Mouse (Mus musculus) CH12.LX (cell line): Measurements from ENCODE around the gene Ccdc3. TPM values are rescaled to one million over a fixed set of nuclear protein-coding genes. Genes with fewer than 3 reads are reported as not detected.

Source experiments
- DNase-seq: peaks from one replicate; pipeline ENCODE4 v3.0.0-alpha.2; 2013; ENCODE audit errors: extremely low read depth
- H3K27ac ChIP-seq: 2 replicates; pipeline ENCODE4 v1.5.1; 2012; ENCODE audit warnings: low read depth, mild to moderate bottlenecking, control low read depth, moderate library complexity; ENCODE audit not compliant: insufficient read depth
- H3K27me3 ChIP-seq: replicated peaks from 2 replicates; pipeline ENCODE3; 2012; ENCODE audit warnings: inconsistent platforms
- H3K36me3 ChIP-seq, 2 experiments: replicated peaks in 1 of 2; 2 replicates each; pipeline versions ENCODE3 to v1.6.1; 2012; ENCODE audit warnings: inconsistent platforms in 1 of 2, low read length in 1 of 2, mild to moderate bottlenecking in 1 of 2, mixed read lengths in 1 of 2, moderate library complexity in 1 of 2; ENCODE audit not compliant: control insufficient read depth in 1 of 2, insufficient read depth in 1 of 2
- H3K4me1 ChIP-seq, 2 experiments: 2 replicates each; pipeline ENCODE4 v1.6.1; 2012; ENCODE audit warnings: inconsistent platforms in 1 of 2, moderate library complexity in 1 of 2; ENCODE audit not compliant: insufficient read depth in 2 of 2, control insufficient read depth in 1 of 2
- H3K4me2 ChIP-seq: 2 replicates; pipeline ENCODE4 v1.6.1; 2012; ENCODE audit warnings: low read depth, mild to moderate bottlenecking, control low read depth; ENCODE audit not compliant: poor library complexity, insufficient read depth, severe bottlenecking
- H3K4me3 ChIP-seq, 3 experiments: fragments of 150-350 bp in 1 of 3; sonication (generic) in 1 of 3; replicated peaks in 1 of 3; 2 replicates each; pipeline versions ENCODE3 to v1.5.1; 2011 to 2012; ENCODE audit warnings: low read depth in 2 of 3, low read length in 2 of 3, mild to moderate bottlenecking in 2 of 3, moderate library complexity in 2 of 3, control low read depth in 1 of 3, improper control_type of control experiment in 1 of 3, inconsistent platforms in 1 of 3, mixed read lengths in 1 of 3; ENCODE audit not compliant: poor library complexity in 1 of 3
- H3K79me2 ChIP-seq: replicated peaks from 2 replicates; pipeline ENCODE4 v1.6.1; 2012; ENCODE audit warnings: mild to moderate bottlenecking, moderate library complexity; ENCODE audit not compliant: control insufficient read depth, poor library complexity, insufficient read depth, severe bottlenecking; ENCODE audit errors: extremely low read depth
- H3K9ac ChIP-seq: 2 replicates; pipeline ENCODE4 v1.6.1; 2012; ENCODE audit warnings: low read depth, mild to moderate bottlenecking, control low read depth, moderate library complexity; ENCODE audit not compliant: insufficient read depth
- H3K9me3 ChIP-seq: replicated peaks from 2 replicates; pipeline ENCODE3; 2012; ENCODE audit warnings: low read length, inconsistent platforms, mixed read lengths
- CHD1 ChIP-seq: IDR thresholded peaks from 2 replicates; pipeline ENCODE4 v1.6.1; 2012; ENCODE audit warnings: low read depth, low read length, improper control_type of control experiment, inconsistent platforms
- CTCF ChIP-seq, 2 experiments: IDR thresholded peaks in 1 of 2; conservative IDR thresholded peaks in 1 of 2; 2 replicates each; pipeline ENCODE4 v1.5.1; 2011 to 2012; ENCODE audit warnings: low read depth in 2 of 2, low read length in 2 of 2, improper control_type of control experiment in 1 of 2, inconsistent platforms in 1 of 2, mild to moderate bottlenecking in 1 of 2, moderate library complexity in 1 of 2
- E2F4 ChIP-seq: IDR thresholded peaks from 2 replicates; pipeline ENCODE4 v1.6.1; 2011; ENCODE audit warnings: low read depth, low read length, improper control_type of control experiment; ENCODE audit not compliant: insufficient replicate concordance
- ELF1 ChIP-seq: IDR thresholded peaks from 2 replicates; pipeline ENCODE4 v1.6.1; 2014; ENCODE audit warnings: low read depth, mild to moderate bottlenecking, inconsistent platforms, low read length, improper control_type of control experiment
- EP300 ChIP-seq: IDR thresholded peaks from 2 replicates; pipeline ENCODE4 v1.6.1; 2011; ENCODE audit warnings: low read length, improper control_type of control experiment
- ETS1 ChIP-seq: conservative IDR thresholded peaks from 2 replicates; pipeline ENCODE4 v1.6.1; 2012; ENCODE audit warnings: low read depth, mild to moderate bottlenecking, inconsistent platforms, low read length, improper control_type of control experiment, moderate library complexity
- HCFC1 ChIP-seq: IDR thresholded peaks from 2 replicates; pipeline ENCODE4 v1.6.1; 2012; ENCODE audit warnings: low read depth, mild to moderate bottlenecking, inconsistent platforms, low read length, improper control_type of control experiment
- MAFK ChIP-seq: IDR thresholded peaks from 2 replicates; pipeline ENCODE4 v1.6.1; 2011; ENCODE audit warnings: low read length, improper control_type of control experiment; ENCODE audit not compliant: insufficient replicate concordance
- MAX ChIP-seq: IDR thresholded peaks from 2 replicates; pipeline ENCODE4 v1.6.1; 2011; ENCODE audit warnings: low read length, improper control_type of control experiment
- MXI1 ChIP-seq: IDR thresholded peaks from 2 replicates; pipeline ENCODE4 v1.6.1; 2011; ENCODE audit warnings: mild to moderate bottlenecking, low read depth, low read length, improper control_type of control experiment
- MYC ChIP-seq: IDR thresholded peaks from 2 replicates; pipeline ENCODE4 v1.6.1; 2011; ENCODE audit warnings: low read depth, mild to moderate bottlenecking, improper control_type of control experiment, low read length
- NELFE ChIP-seq: IDR thresholded peaks from 2 replicates; pipeline ENCODE4 v1.6.1; 2011; ENCODE audit warnings: low read depth, low read length, improper control_type of control experiment
- NRF1 ChIP-seq: IDR thresholded peaks from 2 replicates; pipeline ENCODE4 v1.6.1; 2014; ENCODE audit warnings: low read depth, mild to moderate bottlenecking, inconsistent platforms, low read length, improper control_type of control experiment, moderate library complexity
- POLR2A ChIP-seq: IDR thresholded peaks from 2 replicates; pipeline ENCODE4 v1.6.1; 2011; ENCODE audit warnings: low read depth, mild to moderate bottlenecking, improper control_type of control experiment, low read length
- POLR2AphosphoS2 ChIP-seq: IDR thresholded peaks from 2 replicates; pipeline ENCODE4 v1.6.1; 2011; ENCODE audit warnings: low read depth, low read length, improper control_type of control experiment
- SIN3A ChIP-seq: IDR thresholded peaks from 2 replicates; pipeline ENCODE4 v1.6.1; 2012; ENCODE audit warnings: low read length, improper control_type of control experiment, inconsistent platforms
- TCF12 ChIP-seq: IDR thresholded peaks from 2 replicates; pipeline ENCODE4 v1.6.1; 2014; ENCODE audit warnings: low read depth, mild to moderate bottlenecking, inconsistent platforms, low read length, improper control_type of control experiment
- USF1 ChIP-seq: IDR thresholded peaks from 2 replicates; pipeline ENCODE4 v1.6.1; 2014; ENCODE audit warnings: low read depth, mild to moderate bottlenecking, inconsistent platforms, low read length, improper control_type of control experiment
- ZMIZ1 ChIP-seq: IDR thresholded peaks from 2 replicates; pipeline ENCODE4 v1.6.1; 2012; ENCODE audit warnings: low read depth, mild to moderate bottlenecking, inconsistent platforms, low read length, improper control_type of control experiment
- ZNF384 ChIP-seq: IDR thresholded peaks from 2 replicates; pipeline ENCODE4 v1.6.1; 2012; ENCODE audit warnings: low read depth, low read length, improper control_type of control experiment, inconsistent platforms
- dilution Hi-C: fragments of 300-500 bp; cut with MboI; formaldehyde crosslinking; loops from 2 replicates; pipeline ENCODE4 v1.14.3; 2020; ENCODE audit warnings: low sequenced_read_pairs; ENCODE audit not compliant: extremely low pct_unique_long_range_greater_than_20kb, extremely low pct_ligation_motif_present
- in situ Hi-C: fragments of 300-500 bp; cut with MboI; formaldehyde crosslinking; loops from 3 replicates; pipeline ENCODE4 v1.14.3; 2019; ENCODE audit warnings: low sequenced_read_pairs, low pct_ligation_motif_present, low pct_unique_long_range_greater_than_20kb, mixed read lengths
- polyA plus RNA-seq: library from polyadenylated mRNA; unstranded; fragments of >175 nt; gene quantifications from 2 replicates; pipeline ENCODE4 v1.2.1, GENCODE M21; 2012; ENCODE audit warnings: low read depth; ENCODE audit not compliant: insufficient read length
- total RNA-seq, 2 experiments: library from RNA; depleted of rRNA; stranded (reverse); fragments of 300-350 nt in 1 of 2; fragments of >200 nt in 1 of 2; gene quantifications; 2 replicates each; pipeline ENCODE4 v1.2.3; 2012 to 2014

The Ccdc3 gene
- total and polyA plus RNA-seq, 3 experiments = not detected

GRCm38 (mm10) chr2:5203146-5203545 is 65.6 kb downstream of the Ccdc3 start:
- H3K4me2 ChIP-seq = no peak overlapping the region
- no peak overlapping the region for H3K4me3 ChIP-seq
- H3K9ac ChIP-seq = no peak overlapping the region
- no peak for DNase-seq
- no peaks in the 10 kb centered on the region for H3K4me1 ChIP-seq
- H3K79me2 ChIP-seq = no peaks in the 10 kb centered on the region
- H3K27me3 ChIP-seq = no peaks in the 10 kb centered on the region
- in situ Hi-C loops (no loop called here), dilution Hi-C loops (no loop called here)
- no peaks in the 10 kb centered on the region for H3K36me3 ChIP-seq
- no peaks in the 10 kb centered on the region for H3K9me3 ChIP-seq
- H3K27ac ChIP-seq = no peak overlapping the region
- TF ChIP-seq MAFK = no peak
- no peak for TF ChIP-seq ZNF384
- no peak for TF ChIP-seq MAX
- no peak for TF ChIP-seq EP300
- TF ChIP-seq MYC = no peak
- TF ChIP-seq POLR2A = no peak
- no peak for TF ChIP-seq ELF1
- TF ChIP-seq POLR2AphosphoS2 = no peak
- TF ChIP-seq SIN3A = no peak
- TF ChIP-seq CHD1 = no peak
- no peak for TF ChIP-seq NRF1
- no peak for TF ChIP-seq E2F4
- TF ChIP-seq NELFE = no peak
- TF ChIP-seq TCF12 = no peak
- no peak for TF ChIP-seq CTCF (conservative IDR thresholded peaks at IDR 0.05 in 1 of 2, IDR thresholded peaks at IDR 0.05 in 1 of 2; ENCODE audit: low read depth in 2 of 2, low read length in 2 of 2)
- TF ChIP-seq ZMIZ1 = no peak
- TF ChIP-seq ETS1 = no peak
- TF ChIP-seq HCFC1 = no peak
- no peak for TF ChIP-seq USF1

DNA sequence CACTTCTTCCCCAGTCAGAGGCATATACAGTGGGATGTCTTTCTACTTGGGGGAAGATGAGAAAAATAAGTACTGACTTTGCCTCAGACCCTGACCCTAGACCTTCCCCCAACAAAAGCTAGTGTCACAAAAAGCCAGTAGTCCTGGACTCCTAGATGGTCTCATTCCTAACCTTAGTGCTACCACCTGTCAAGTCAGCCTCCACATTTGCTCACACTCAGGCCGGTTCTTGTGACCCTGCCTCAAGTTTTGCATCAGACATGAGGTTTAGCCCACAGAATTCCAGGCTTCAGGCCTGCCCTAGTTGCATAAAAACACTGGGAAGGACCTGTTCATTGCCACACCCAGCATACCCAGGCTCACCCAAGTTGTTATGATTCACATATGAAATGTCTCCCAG is 67.4 kb downstream of the Ccdc3 start:
- Histone ChIP-seq H3K79me2 (no peaks in the 10 kb centered on the region), H3K27me3 (no peaks in the 10 kb centered on the region), H3K4me2 (no peak overlapping the region), H3K9ac (no peak overlapping the region), H3K9me3 (no peaks in the 10 kb centered on the region), H3K27ac (no peak overlapping the region), H3K4me3 (no peak overlapping the region), H3K36me3 (no peaks in the 10 kb centered on the region), H3K4me1 (no peaks in the 10 kb centered on the region)
- DNase-seq = no peak
- in situ Hi-C loops (no loop called here), dilution Hi-C loops (no loop called here)
- TF ChIP-seq ZMIZ1 = no peak
- TF ChIP-seq MXI1 = no peak
- TF ChIP-seq SIN3A = no peak
- TF ChIP-seq E2F4 = no peak
- no peak for TF ChIP-seq NRF1
- TF ChIP-seq, all 38 proteins: peak for 0
